8 mouse cellular contexts compared by ENCODE assay signal in the genomic region with DNA sequence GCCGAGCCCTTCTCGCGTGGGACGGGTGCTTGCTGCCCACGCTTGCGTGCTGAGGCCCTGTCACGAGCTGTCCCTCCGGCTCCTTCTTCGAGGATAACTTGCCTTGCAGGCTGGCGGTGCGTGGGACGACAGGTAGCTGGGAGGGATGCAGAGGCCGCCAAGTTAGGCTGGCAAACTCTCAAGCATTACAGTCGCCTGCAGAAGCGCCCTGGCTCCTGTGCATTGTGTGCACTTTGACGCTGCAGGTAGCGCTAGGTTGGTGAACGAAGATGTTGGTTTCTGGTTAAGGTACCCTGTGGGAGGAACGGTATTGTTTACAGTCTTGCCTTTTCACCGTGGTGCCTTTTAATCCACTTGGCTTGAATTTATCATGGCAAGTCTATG. TPM values are rescaled to one million over a fixed set of nuclear protein-coding genes. Genes with fewer than 3 reads are reported as not detected.
DNase-seq lines count a peak whose midpoint lies in the region; ATAC-seq and TF ChIP-seq lines count a peak whose summit lies in the region.

No protein-coding gene starts in this region.

- WGBS in kidney, embryonic 15.5 days: under 1% methylated on average over 20 of the region's 20 CpGs
- WGBS in forebrain, embryonic 12.5 days: 1% methylated on average over 20 of the region's 20 CpGs
- WGBS in liver, embryonic 11.5 days: under 1% methylated on average over 20 of the region's 20 CpGs
- WGBS in stomach, postnatal 0 days: 1% methylated on average over 20 of the region's 20 CpGs

- no peak for TF ChIP-seq EP300 in stomach, postnatal 0 days (optimal IDR thresholded peaks at IDR 0.05)

- no peak for DNase-seq in kidney, postnatal 10 days
- DNase-seq in WW6 (ENCODE audit: low read depth, low spot score): peak; percentile 22
- no peak for DNase-seq in liver, embryonic 11.5 days (ENCODE audit: low spot score)
- no peak for DNase-seq in stomach, postnatal 0 days (ENCODE audit: low spot score)
- DNase-seq in right cerebral cortex, postnatal 4 days: no peak
- DNase-seq in gastrocnemius, postnatal 14 days: no peak

- H3K27me3 ChIP-seq in kidney, embryonic 15.5 days: no peaks in the 10 kb centered on the region
- no peaks in the 10 kb centered on the region for H3K27me3 ChIP-seq in forebrain, embryonic 12.5 days
- H3K27me3 ChIP-seq in liver, embryonic 11.5 days (replicated peaks; ENCODE audit: control insufficient read depth, insufficient read depth, low read length): no peaks in the 10 kb centered on the region
- no peaks in the 10 kb centered on the region for H3K27me3 ChIP-seq in stomach, postnatal 0 days (ENCODE audit: control insufficient read depth, insufficient read depth, low read length)

- H3K36me3 ChIP-seq in kidney, embryonic 15.5 days: peaks cover 28% of the 10 kb centered on the region
- peaks cover 19% of the 10 kb centered on the region for H3K36me3 ChIP-seq in forebrain, embryonic 12.5 days (replicated peaks)
- H3K36me3 ChIP-seq in liver, embryonic 11.5 days (ENCODE audit: control insufficient read depth, insufficient read depth, low read length): peaks cover 2% of the 10 kb centered on the region; the same call in 1 of the 2 replicates
- no peaks in the 10 kb centered on the region; the same call in 1 of the 2 replicates for H3K36me3 ChIP-seq in stomach, postnatal 0 days (ENCODE audit: control insufficient read depth, insufficient read depth, low read length)

- no peak; the same call in 1 of the 2 replicates for ATAC-seq in kidney, embryonic 15.5 days (replicated peaks; ENCODE audit: low FRiP score)
- ATAC-seq in forebrain, embryonic 12.5 days (ENCODE audit: low FRiP score): no peak
- no peak for ATAC-seq in liver, embryonic 11.5 days (replicated peaks; ENCODE audit: low FRiP score)
- no peak for ATAC-seq in stomach, postnatal 0 days (ENCODE audit: low FRiP score, low TSS enrichment)

- no peaks in the 10 kb centered on the region for H3K9me3 ChIP-seq in kidney, embryonic 15.5 days (replicated peaks)
- H3K9me3 ChIP-seq in forebrain, embryonic 12.5 days: no peaks in the 10 kb centered on the region
- no peaks in the 10 kb centered on the region for H3K9me3 ChIP-seq in liver, embryonic 11.5 days (ENCODE audit: control insufficient read depth, low read length)
- H3K9me3 ChIP-seq in stomach, postnatal 0 days (ENCODE audit: control insufficient read depth, low read length): no peaks in the 10 kb centered on the region

- peak overlapping the region; percentile 86 for H3K27ac ChIP-seq in kidney, embryonic 15.5 days
- H3K27ac ChIP-seq in forebrain, embryonic 12.5 days: peak overlapping the region; percentile 37; the same call in 1 of the 2 replicates
- peak overlapping the region; percentile 58 for H3K27ac ChIP-seq in liver, embryonic 11.5 days (ENCODE audit: low read depth, low read length)
- peak overlapping the region; percentile 91 for H3K27ac ChIP-seq in stomach, postnatal 0 days (replicated peaks)

- H3K4me3 ChIP-seq in kidney, embryonic 15.5 days (replicated peaks): peak overlapping the region; percentile 96
- peak overlapping the region; percentile 83 for H3K4me3 ChIP-seq in forebrain, embryonic 12.5 days (replicated peaks)
- peak overlapping the region; percentile 93 for H3K4me3 ChIP-seq in liver, embryonic 11.5 days (ENCODE audit: low read depth, low read length)
- H3K4me3 ChIP-seq in stomach, postnatal 0 days (ENCODE audit: low read depth, low read length): peak overlapping the region; percentile 91

- TF ChIP-seq CTCF in stomach, postnatal 0 days (IDR thresholded peaks at IDR 0.05; ENCODE audit: low read depth): no peak

- H3K4me1 ChIP-seq in kidney, embryonic 15.5 days: peaks cover 14% of the 10 kb centered on the region
- peaks cover 17% of the 10 kb centered on the region for H3K4me1 ChIP-seq in forebrain, embryonic 12.5 days
- H3K4me1 ChIP-seq in liver, embryonic 11.5 days (replicated peaks; ENCODE audit: control insufficient read depth, insufficient read depth, low read length): peaks cover 17% of the 10 kb centered on the region
- H3K4me1 ChIP-seq in stomach, postnatal 0 days (replicated peaks; ENCODE audit: control insufficient read depth, insufficient read depth): no peaks in the 10 kb centered on the region

- H3K4me2 ChIP-seq in kidney, embryonic 15.5 days: peak overlapping the region; percentile 68
- H3K4me2 ChIP-seq in forebrain, embryonic 12.5 days: peak overlapping the region; percentile 73
- peak overlapping the region; percentile 87 for H3K4me2 ChIP-seq in liver, embryonic 11.5 days
- peak overlapping the region; percentile 85 for H3K4me2 ChIP-seq in stomach, postnatal 0 days (replicated peaks; ENCODE audit: low read depth)

- H3K9ac ChIP-seq in kidney, embryonic 15.5 days: peak overlapping the region; percentile 93
- H3K9ac ChIP-seq in forebrain, embryonic 12.5 days: peak overlapping the region; percentile 75
- peak overlapping the region; percentile 94 for H3K9ac ChIP-seq in liver, embryonic 11.5 days (ENCODE audit: low read depth, low read length)
- peak overlapping the region; percentile 91 for H3K9ac ChIP-seq in stomach, postnatal 0 days (ENCODE audit: low read length)

- intact Hi-C loops in gastrocnemius, postnatal 14 days (cut with DNase I; ENCODE audit: low total_unique reads): no loop called here

RNA-seq across cellular contexts. Expression of a gene that starts 0.5 kb away (rescaled TPM):
- polyA plus RNA-seq in kidney, embryonic 15.5 days (2015; fragmentation: Nextera tagmentation; extraction: Ambion mirVana): 17.6 and 17.7 TPM in 2 replicates
- 33.0 and 34.4 TPM in 2 replicates for polyA plus RNA-seq in forebrain, embryonic 12.5 days (2016; fragmentation: Nextera tagmentation; extraction: Ambion mirVana)
- polyA plus RNA-seq in liver, embryonic 11.5 days (2014; fragmentation: Nextera tagmentation; extraction: Ambion mirVana): 16.9 and 17.8 TPM in 2 replicates
- 5.9 and 6.0 TPM in 2 replicates for polyA plus RNA-seq in stomach, postnatal 0 days (2015; fragmentation: Nextera tagmentation; extraction: Ambion mirVana)
- total RNA-seq in gastrocnemius, postnatal 14 days (2021): 1 to 10 TPM; 7.5 to 7.6 TPM

Comparison
In these comparisons a context has a peak if more than half of its experiments do, and no peak if none do; other contexts are left out.
1. H3K27ac ChIP-seq: peak in every context shown above with its lines; median percentile 91 in stomach, postnatal 0 days; 86 in kidney, embryonic 15.5 days; 58 in liver, embryonic 11.5 days; 37 in forebrain, embryonic 12.5 days.